Mouse (Mus musculus): Measurements from ENCODE around the gene Eif2d.
"Not testable (repeated sequence)": the region's sequence is repeated elsewhere in the genome, so short reads cannot be mapped to it uniquely, and the experiment has no call there.

Gene Eif2d

DNA sequence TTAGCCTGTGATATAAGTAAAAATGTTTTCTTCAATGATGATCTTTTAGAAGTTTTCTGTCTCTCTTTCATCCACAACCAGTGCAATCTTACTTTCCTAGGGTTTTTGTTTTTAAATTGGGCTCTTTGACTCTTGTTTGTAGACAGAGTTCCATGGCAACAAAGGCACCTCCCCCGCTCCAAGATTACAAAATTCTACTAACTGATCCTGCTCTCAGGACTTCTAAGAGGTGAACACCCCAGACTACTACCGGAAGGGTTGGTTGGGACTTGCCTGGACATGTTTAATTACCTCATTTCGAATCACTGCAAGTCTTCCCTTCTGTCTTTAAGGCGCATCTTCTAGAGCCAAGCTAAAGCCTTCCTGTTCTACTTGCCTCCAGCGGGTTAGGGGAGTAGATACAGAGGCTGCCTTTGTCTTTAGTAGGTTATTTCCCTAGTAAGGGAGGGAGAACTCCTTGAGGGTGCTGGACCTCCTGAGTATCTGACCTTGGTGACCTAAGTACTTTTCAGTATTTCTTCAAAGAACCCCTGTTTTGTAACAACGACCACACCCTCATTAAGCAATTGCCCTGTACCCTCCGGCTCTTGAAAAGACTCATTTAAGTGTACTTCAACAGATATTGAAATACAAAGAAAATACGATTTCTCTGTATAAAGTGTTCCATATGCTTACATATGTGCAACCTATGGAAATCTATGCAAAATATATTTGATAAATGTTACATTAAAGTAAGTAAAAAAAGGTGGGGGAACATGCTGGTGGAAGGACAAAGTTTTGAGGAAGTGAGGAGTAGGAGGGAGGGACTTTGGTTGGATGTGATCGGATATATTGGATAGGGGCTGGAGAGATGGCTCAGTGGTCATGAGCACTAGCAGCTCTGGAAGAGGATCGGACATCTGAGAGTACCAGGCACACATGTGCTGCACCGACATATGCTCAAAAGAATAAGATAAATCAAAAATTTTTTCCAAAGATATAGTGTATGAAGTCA is 13.6 kb upstream of the Eif2d start:
- DNase-seq, result peak; percentile 30

DNA sequence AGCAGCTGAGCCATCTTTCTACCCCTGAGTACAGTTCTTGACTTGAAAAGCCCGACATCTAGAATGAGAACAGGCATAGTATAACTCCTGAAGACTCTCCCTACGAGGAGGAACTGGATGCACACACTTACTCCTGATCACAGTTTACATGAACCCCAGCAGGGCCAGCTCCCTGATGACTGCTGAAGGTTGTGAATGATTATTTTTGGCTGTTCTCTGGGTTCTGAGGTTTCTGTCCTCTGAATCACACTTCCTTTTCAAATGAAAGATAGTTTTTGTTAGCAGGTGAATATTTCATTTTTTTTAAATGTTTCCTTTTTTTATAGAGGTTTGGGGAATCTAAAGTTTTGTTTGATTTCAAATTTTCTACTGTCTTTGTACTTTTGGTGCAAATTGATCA is 11.5 kb upstream of the Eif2d start:
- DNase-seq, result no peak

DNA sequence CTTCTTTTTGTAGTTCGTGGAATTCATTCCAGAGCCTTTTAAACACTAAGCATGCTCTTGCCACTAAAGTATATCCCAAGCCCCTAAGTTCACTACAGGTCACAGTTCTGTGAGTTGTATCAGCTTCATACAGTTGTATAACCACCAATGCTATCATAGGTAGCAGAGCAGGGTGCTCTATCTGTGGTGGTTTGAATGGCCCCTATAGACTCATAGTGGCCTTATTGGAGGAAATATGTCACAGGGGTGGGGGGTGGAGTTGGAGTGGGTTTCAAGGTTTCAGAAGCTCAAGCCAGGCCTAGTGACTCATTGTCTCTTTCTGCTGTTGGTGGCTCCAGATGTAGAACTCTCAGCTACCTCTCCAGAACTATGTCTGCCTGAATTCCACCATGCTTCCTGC is 10.5 kb upstream of the Eif2d start:
- no peak for DNase-seq

DNA sequence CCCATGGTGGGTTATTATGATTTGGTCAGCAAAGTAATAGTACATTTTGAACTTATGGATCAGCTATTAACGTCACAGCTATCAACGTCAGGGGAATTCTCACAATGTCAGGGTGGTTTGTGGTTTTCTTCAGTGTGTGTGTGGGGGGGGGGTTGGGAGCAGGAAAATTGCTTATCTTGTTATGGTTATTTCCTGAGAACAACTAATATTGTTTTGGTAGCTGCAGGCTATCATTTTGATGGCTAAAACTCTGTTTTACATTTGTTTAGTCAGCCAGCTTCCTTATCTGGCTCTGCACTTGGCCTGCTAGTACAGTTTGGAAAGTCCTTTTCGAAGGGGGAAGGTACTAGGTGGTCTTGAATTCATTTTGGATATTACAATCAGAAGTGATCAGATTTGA is 7.8 kb upstream of the Eif2d start:
- not testable (repeated sequence) for DNase-seq

DNA sequence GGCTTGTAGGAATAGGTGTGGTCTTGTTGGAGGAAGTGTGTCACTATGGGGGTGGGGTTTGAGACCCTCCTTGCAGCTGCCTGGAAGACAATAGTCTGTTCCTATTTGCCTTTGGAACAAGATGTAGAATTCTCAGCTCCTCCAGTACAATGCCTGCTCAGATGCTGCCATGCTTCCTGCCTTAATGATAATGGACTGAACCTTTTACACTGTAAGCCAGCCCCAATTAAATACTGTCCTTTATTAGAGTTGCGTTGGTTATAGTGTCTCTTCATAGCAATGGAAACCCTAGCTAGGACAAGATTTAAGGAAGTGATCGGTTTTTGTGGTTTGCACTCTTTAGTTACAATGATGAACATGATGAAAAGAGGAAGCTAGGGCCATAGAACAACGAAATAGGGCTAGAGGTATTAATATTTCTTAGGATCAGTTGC is 6.8 kb upstream of the Eif2d start:
- no peak for DNase-seq

DNA sequence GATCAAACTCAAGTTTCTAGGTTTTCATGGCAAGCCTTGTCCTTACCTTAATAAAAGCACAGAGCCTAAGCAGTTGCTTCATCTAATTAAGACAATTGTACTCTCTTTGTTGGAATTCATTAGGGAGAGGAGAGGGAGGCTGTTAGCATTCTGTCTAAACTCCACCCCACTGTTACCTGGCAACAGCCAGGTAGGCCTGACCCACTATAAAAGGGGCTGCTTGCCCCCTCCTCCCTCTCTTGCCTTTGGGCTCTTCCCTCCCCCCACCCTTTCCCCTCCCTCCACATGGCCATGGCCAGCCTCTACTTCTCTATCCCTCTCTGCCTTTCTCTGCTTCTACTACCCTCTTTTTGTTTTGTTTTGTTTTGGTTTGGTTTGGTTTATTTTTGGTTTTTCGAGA is 3.5 kb upstream of the Eif2d start:
- no peak for DNase-seq

DNA sequence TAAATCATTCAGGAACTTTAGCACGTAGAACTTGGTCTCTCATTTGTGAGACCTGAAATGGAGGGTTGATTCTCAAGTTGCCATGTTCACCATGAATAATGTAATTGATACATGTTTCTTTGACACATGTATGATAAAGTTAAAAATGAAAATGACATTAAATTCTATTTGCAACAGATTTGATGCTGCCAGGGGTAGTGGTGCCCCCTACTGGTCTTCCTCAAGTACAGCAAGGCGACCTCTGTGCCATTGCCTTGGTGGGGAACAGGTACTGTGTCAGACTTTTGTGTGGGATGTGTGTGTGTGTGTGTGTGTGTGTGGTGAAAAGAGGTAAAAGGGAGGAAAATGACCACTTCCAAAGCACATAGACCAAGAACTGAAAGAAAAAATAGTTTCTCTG is 2.5 kb downstream of the Eif2d start:
- DNase-seq, result peak; percentile 58

DNA sequence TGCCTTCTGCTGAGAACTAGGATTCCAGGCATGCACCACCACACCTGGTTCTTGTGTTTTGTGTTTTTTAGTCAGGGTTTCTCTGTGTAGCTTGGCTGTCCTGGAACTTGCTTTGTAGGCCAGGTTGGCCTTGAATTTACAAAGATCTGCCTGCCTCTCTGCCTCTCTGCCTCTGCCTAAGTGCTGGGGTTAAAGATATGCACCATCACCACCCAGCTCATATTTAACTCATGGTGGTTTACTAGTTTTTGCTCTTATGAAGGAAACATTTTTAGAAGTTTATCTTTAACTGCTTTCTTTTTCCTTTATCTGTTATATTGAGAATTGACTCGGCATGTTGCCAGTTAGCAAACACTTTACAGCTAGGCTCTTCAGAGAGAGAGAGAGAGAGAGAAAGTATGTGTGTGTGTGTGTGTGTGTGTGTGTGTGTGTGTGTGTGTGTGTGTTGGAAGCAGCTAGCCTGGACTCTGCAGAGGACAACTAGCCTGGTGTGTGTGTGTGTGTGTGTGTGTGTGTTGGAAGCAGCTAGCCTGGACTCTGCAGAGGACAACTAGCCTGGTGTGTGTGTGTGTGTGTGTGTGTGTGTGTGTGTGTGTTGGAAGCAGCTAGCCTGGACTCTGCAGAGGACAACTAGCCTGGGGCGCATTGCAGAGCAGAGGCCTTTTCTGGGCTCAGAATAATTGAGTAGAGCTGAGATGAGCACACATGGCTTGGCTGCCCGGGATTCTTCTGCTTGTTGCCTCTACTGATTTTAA is 6.8 kb downstream of the Eif2d start:
- not testable (repeated sequence) for DNase-seq

DNA sequence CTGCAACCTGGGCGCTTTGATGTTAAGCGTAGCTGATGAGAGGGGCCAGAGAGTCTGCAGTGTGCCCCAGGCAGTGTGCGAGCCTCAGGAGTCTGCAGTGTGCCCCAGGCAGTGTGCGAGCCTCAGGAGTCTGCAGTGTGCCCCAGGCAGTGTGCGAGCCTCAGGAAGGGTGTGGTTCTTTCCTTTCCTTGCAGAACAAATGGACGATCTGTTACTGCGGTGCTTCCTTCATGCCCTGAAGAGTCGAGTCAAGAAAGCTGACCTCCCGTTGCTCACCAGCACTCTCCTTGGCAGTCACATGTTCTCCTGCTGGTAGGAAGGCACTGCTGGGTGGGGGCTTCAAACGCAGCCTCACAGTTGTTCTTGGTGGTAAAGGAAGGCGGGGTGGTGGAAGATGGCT is 8.1 kb downstream of the Eif2d start:
- DNase-seq, result no peak

DNA sequence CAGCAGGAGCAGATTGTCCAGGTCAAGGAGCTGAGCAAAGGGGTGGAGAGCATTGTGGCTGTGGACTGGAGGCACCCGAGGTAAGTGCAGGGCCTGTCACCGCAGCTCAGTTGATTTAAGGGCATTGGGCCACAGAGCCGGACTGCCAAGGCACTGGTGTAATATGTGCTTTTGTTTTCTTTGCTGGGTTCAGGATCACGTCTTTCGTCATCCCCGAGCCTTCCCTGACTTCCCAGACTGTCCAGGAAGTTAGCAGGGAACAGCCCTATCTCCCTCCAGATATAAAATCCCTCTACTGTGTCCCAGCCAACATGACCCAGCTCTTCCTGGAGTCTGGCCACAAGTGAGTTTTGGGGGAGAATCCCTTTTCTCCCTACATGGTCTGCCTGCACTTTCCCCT is 11.4 kb downstream of the Eif2d start:
- DNase-seq, result no peak

DNA sequence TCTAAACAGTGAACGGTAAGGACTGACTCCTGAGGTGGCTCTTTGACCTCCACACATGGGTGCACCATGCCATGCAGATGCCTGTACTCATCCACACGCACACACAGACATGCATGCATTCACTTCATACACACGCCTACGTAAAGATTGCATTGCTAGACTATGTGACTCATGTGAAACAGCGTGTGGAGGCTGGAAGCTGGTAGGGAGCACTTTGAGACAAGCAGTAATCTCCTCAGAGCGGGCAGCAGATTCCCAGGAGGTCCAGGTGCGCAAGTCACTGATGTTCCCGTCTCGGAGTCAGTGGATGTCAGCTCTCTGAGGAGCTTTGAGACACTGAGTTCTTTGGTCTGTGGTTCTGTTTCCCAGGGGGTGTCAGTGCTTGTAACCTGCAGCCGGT is 14.6 kb downstream of the Eif2d start:
- no peak for DNase-seq

DNA sequence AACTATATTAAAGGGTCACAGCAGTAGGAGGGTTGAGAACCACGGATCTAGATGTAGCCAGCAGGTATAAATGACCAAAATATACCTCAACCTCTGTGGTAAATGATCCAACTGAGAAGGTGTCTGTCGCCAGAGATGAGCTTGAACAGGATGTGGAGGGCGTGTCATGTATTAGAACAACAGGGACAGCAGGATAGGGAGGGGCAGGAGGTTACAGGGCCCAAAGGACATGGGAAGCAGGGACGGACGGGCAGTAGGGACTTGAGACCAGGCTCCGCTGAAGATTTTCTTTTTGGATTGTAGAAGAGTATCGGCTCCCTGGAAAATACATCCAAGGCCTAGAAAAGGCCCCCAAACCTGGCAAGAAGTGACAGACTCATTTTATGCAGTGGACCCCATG is 20.0 kb downstream of the Eif2d start:
- peak; percentile 36 for DNase-seq

DNA sequence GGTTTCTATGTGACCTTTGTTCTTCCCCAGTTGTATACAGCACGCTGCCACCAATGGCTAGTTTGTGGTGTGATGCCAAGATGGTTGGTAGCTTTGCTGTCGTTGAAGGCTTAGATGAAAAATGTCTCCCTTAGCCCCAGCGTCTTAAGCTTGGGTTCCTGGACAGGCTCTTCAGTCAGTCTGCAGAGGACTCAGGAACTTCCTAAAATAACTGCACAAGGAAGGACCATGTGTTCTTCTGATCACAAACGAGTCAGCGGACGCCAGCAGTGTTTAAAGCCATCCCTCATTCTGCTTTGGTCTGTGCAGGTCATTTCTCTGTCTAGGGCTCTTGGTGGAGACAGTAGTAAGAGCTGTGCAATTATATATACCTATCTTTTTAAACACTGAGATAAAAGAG is 20.8 kb downstream of the Eif2d start:
- DNase-seq, result no peak

DNA sequence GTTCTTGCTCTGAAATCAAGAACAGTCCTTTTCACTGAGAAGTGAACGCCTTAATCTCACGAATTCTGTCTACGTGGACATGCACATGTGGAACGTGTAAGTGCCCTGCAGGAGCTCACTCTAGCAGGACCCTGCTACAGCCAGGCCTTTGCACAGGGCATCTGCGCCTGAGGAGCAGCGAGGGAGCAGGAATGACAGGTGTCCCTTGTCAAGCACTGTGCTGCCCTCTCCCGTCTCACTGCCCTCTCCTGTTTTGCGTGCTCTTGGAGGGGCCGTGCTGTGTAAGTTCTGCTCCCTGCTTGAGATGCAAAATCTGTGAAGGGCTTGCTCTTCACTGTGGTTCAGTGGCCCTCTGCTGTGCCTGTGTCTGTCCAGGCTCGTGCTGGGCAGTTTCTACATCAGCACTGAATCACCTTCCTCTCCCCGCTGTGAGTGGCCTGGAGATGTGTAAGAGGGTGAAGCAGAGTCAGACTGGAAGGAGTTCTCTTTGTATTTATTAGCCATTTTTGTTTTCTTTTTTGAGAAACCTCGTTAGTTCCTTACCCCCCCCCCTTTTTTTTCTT is 21.4 kb downstream of the Eif2d start:
- DNase-seq, result no peak

DNA sequence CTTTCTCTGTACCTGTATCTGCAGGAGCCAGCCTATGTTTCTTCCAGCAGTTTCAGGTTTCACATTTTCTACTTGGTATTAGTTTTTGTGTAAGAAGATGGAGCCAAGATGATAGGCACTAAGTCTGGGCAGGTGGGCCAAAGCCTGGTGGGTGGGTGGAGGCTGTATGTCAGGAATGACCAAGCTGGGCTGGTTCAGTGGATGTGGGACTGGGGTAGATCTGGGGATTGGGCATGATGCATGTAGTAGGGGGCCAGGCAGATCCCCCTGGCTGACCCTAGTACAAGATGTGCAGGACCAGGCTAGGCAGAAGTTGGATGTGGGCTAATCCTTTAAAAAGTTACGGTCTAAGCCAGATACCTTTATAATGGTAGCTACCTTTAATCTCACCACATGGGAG is 22.2 kb downstream of the Eif2d start:
- no peak for DNase-seq

DNA sequence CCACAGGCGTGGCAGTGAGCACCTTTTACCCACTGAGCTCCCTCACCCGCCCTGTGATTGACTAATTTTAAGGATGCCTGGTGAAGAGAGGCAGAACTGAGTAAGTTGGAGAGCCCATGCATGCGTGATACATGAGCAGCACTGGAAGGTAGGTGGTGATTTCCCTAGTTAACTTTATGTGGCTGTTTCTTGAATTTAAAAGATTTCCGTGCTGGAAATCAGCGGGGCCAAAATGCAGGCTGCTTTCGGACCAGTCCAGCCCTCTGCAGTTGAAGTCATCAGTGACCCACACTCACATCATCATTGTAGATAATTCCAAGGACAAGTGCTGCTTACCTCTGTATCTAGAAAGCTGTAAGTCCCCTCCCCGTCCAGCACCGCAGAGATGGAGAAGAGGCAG is 22.8 kb downstream of the Eif2d start:
- DNase-seq, result no peak

DNA sequence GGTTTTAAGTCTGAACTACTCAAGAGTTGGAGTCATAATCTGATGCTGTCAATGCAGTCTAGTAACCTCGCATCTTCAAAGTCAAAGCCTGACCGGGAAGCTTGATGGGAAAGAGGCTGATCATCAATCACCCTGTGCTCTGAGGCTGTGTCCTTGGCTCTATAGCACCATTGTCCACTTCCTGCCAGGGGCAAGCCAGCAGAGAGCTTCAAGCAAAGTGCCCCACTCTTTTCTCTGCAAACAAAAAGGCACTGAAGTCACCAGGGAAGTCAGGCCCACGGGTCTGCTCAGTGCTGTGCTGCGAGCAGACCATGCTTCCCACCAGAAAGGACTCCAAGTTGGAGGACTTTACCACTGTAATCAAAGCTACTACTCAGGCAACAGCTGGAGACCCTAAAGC is 24.3 kb downstream of the Eif2d start:
- DNase-seq, result no peak

DNA sequence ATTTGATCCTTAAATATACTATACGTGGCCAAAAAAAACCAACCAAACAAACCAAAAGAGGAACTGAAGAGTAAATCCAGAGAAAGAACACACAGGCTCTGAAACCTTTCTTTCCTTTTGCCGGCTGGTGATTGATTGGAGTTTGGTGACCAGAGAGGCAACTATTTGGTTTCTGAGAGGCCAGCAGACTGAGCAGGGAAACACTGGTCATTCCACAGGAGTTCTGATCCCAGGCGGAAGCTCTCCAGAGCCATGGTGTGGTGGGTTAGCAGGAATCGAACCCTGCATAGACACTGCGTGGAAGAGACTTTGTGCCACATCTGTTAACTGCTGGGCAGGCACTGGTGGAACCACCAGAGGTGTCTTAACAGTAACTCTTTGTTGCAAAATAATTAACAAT is 25.1 kb downstream of the Eif2d start:
- DNase-seq, result no peak

DNA sequence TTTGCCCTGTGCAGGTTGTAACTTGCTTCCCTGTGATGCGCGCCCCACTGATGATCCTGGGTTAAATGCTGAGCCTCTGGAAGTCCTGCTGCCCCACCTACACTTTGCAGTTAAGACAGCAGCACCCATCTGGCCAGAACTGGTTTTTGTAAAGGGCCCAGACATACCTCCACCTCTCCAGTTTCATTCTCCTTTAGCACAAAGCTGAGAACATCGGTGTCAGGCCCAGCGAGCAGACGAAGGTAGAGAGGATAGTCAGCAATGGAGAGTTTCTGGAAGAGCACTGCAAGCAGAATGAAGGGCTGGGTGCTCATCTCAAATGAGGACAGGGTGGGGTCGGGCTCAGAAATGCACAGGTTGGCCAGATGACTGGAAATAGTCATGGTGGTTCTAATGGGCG is 27.4 kb downstream of the Eif2d start:
- DNase-seq, result no peak

DNA sequence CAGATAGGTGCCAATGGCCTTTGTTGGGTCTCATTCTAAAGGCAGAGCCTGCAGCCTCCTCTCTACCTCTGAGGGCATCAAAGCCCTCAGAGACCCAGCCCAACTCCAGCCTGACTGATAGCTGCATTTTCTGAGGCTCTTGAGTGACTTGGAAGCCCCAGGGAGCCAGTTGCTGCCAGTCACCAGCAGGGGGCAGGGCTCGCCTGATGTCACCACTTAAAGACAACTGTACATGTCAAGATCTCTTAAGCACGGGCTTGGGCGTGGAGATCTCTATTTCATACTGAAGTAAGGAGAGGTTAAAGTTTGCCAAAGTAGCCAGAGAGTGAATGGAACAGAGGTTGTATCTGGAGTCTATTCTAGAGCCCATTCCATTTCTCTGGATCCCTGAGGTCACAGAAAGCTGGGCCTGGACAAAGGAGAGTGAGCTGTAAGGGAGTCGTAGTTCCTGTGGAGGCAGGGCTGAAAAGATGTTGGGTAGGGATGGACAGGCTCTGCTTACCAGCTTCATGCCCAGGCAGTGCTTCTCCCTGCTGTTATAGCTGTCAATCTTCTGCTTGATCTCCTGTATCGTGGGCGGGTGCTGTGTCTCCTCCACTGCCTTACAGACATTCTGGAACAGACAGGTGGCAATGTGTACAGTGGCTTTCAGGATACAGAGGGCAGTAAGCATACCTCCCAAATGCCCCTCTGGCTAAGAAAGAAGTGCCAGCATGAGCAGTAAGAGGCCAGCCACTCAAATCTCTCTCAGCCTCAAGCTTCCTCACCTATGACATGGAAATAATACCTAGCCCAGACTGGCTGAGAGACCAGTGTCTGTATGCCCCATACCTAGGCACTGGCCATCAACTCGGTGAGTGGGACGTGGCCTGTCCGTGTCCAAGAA is 28.9 kb downstream of the Eif2d start:
- peak; percentile 88 for DNase-seq

DNA sequence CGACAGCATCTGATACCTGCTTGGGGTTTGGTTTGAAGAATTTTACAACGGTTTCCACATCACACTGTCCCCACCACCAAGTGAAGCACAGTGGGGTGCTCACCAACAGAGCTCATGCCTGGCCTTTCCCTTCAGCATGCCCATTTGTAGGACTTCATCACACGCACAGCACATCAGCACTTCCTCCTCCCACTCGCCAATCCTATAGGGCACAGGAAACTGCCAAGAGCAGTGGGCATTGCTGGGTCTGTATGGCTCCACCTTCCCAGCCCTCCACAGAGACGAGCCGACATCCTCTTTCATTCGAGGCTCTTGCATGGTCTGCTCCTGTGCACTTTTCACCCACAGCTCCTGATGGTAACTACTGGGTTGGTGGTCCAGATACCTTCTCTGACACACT is 30.2 kb downstream of the Eif2d start:
- DNase-seq, result no peak

DNA sequence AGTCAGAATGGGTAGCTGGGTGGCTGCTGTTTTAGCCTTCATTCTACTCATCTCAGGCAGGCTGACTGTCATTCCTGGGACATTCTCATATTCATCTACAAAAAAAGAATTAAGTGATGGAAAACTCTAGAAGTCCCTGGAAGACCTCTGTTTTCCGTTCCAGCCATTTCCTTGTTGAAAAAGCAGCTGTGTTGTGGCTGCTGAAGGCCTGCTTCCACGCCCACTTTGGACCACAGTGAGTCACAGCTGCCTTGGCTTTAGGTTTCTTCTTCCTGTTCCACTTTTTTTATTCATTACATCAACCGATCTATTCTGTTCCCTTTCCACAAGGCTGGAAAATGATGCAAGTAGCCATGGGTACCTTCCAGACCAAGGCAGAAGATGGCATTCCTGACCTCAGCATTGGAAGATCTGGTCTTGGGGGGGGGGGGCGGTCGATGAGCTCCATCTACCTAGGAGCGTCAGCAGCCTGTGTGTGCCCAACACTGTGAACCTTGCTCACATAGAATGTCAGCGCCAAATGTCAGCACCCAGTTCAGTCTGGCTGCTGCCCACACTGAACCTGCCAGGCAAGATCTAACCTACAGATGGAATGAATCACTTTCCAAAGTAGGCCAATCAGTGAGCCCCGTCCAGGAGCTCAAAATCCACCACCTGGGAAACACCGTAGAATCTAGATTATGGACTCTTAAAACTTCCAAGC is 31.4 kb downstream of the Eif2d start:
- DNase-seq, result peak; percentile 40
